Mouse (Mus musculus) liver, embryonic 16.5 days (tissue): Measurements from ENCODE around the gene Tcp11x2. TPM values are rescaled to one million over a fixed set of nuclear protein-coding genes. Genes with fewer than 3 reads are reported as not detected.

Experiments
- ATAC-seq: fragments of 200-750 bp; cut with Nextera tagmentation; 2 replicates; pipeline ENCODE4 v1.8.0; 2017; ENCODE audit warnings: low read depth, mild to moderate bottlenecking, moderate number of reproducible peaks, moderate library complexity
- H3K27ac ChIP-seq: fragments of 300-500 bp; sonication (generic); 2 replicates; pipeline ENCODE4 v1.5.1; 2014; ENCODE audit warnings: mild to moderate bottlenecking, low read length
- H3K27me3 ChIP-seq: fragments of 300-500 bp; sonication (generic); 2 replicates; pipeline ENCODE4 v1.6.1; 2014; ENCODE audit warnings: low read depth, low read length, mixed read lengths; ENCODE audit not compliant: control insufficient read depth, insufficient read depth
- H3K36me3 ChIP-seq: fragments of 300-500 bp; sonication (generic); 2 replicates; pipeline ENCODE4 v1.6.1; 2014; ENCODE audit warnings: mild to moderate bottlenecking; ENCODE audit not compliant: control insufficient read depth, insufficient read depth
- H3K4me1 ChIP-seq: fragments of 300-500 bp; sonication (generic); 2 replicates; pipeline ENCODE4 v1.6.1; 2014; ENCODE audit warnings: low read depth, low read length, mixed read lengths; ENCODE audit not compliant: control insufficient read depth
- H3K4me2 ChIP-seq: fragments of 300-500 bp; sonication (generic); 2 replicates; pipeline ENCODE4 v1.6.1; 2014; ENCODE audit warnings: low read depth, low read length, mixed read lengths
- H3K4me3 ChIP-seq: fragments of 300-500 bp; sonication (generic); 2 replicates; pipeline ENCODE4 v1.5.1; 2014; ENCODE audit warnings: low read depth, mild to moderate bottlenecking, low read length
- H3K9ac ChIP-seq: fragments of 300-500 bp; sonication (generic); 2 replicates; pipeline ENCODE4 v1.6.1; 2014; ENCODE audit warnings: low read depth, low read length
- H3K9me3 ChIP-seq: fragments of 300-500 bp; sonication (generic); replicated peaks from 2 replicates; pipeline ENCODE4 v1.6.1; 2016; ENCODE audit warnings: low read length; ENCODE audit not compliant: control insufficient read depth
- WGBS: fragments of 180-500 bp; shearing (Covaris S2); extraction: QIAGEN DNeasy Blood & Tissue Kit; methylation state at CpG from one replicate; pipeline ENCODE4 v1.1.7; 2014; ENCODE audit not compliant: insufficient replicate concordance; 5-methylcytosine and 5-hydroxymethylcytosine counted together
- polyA plus RNA-seq: library from polyadenylated mRNA; unstranded; fragments of >200 nt; fragmentation: Nextera tagmentation; extraction: Ambion mirVana; gene quantifications from 2 replicates; pipeline ENCODE4 v1.2.1, GENCODE M21; 2015

Gene Tcp11x2
- not detected in 2 replicates for polyA plus RNA-seq

GRCm38 (mm10) chrX:135693633-135694032 lies at the start of gene Tcp11x2:
Gene Tcp11x2 (minus strand): TSS chrX:135693790.
- H3K4me1 ChIP-seq, result no peaks in the 10 kb centered on the region
- no peak within 1 kb of the TSS for H3K4me2 ChIP-seq
- no peak within 1 kb of the TSS for H3K9ac ChIP-seq
- no peak within 1 kb of the TSS for H3K4me3 ChIP-seq
- no peaks in the 10 kb centered on the region for H3K36me3 ChIP-seq
- no peak for ATAC-seq
- no peak within 1 kb of the TSS for H3K27ac ChIP-seq
- no peaks in the 10 kb centered on the region for H3K27me3 ChIP-seq
- no peaks in the 10 kb centered on the region for H3K9me3 ChIP-seq
- 33% methylated on average over 1 of the region's 1 CpGs for WGBS

- Histone ChIP-seq H3K27me3 (no peaks in the 10 kb centered on the region), H3K4me2 (peak overlapping the region; percentile 64), H3K9me3 (no peaks in the 10 kb centered on the region), H3K36me3 (no peaks in the 10 kb centered on the region), H3K4me1 (no peaks in the 10 kb centered on the region; the same call in 1 of the 2 replicates), H3K27ac (peak overlapping the region; percentile 41; the same call in 1 of the 2 replicates), H3K9ac (peak overlapping the region; percentile 72), H3K4me3 (peak overlapping the region; percentile 72)
- 0 out of 2 replicates have a peak, but pooled peaks have one; percentile 7 for ATAC-seq
- 20% methylated on average over 7 of the region's 7 CpGs for WGBS
Measured at GRCm38 (mm10) chrX:135743056-135743355, 49.4 kb upstream of the Tcp11x2 start.

- peak within 1 kb of the TSS; percentile 50; the same call in 1 of the 2 replicates for H3K27ac ChIP-seq
- H3K36me3 ChIP-seq, result no peaks in the 10 kb centered on the region
- H3K9ac ChIP-seq, result peak within 1 kb of the TSS; percentile 72
- H3K9me3 ChIP-seq, result no peaks in the 10 kb centered on the region
- ATAC-seq, result peak; percentile 99
- H3K4me3 ChIP-seq, result peak within 1 kb of the TSS; percentile 72
- H3K4me1 ChIP-seq, result no peaks in the 10 kb centered on the region; the same call in 1 of the 2 replicates
- WGBS, result 17% methylated on average over 48 of the region's 48 CpGs
- H3K4me2 ChIP-seq, result peak within 1 kb of the TSS; percentile 64
- no peaks in the 10 kb centered on the region for H3K27me3 ChIP-seq
Measured at GRCm38 (mm10) chrX:135742304-135743055, 48.9 kb upstream of the Tcp11x2 start, which contains the start of the genes Armcx5 and Gprasp1. Gene Armcx5 (plus strand): TSS chrX:135742733. Gene Gprasp1 (plus strand): TSS chrX:135742733.

GRCm38 (mm10) chrX:135738730-135739520 lies 45.3 kb upstream of the Tcp11x2 start:
- no peak overlapping the region for H3K4me2 ChIP-seq
- H3K9ac ChIP-seq, result no peak overlapping the region
- H3K4me3 ChIP-seq, result no peak overlapping the region
- no peaks in the 10 kb centered on the region for H3K27me3 ChIP-seq
- H3K36me3 ChIP-seq, result no peaks in the 10 kb centered on the region
- H3K27ac ChIP-seq, result no peak overlapping the region
- no peaks in the 10 kb centered on the region; the same call in 1 of the 2 replicates for H3K4me1 ChIP-seq
- 74% methylated on average over 2 of the region's 2 CpGs for WGBS
- no peak for ATAC-seq
- H3K9me3 ChIP-seq, result no peaks in the 10 kb centered on the region

- no peak for ATAC-seq
- no peak within 1 kb of the TSS for H3K4me3 ChIP-seq
- H3K36me3 ChIP-seq, result no peaks in the 10 kb centered on the region
- H3K27ac ChIP-seq, result no peak within 1 kb of the TSS
- WGBS, result 67% methylated on average over 10 of the region's 10 CpGs
- no peaks in the 10 kb centered on the region for H3K4me1 ChIP-seq
- no peaks in the 10 kb centered on the region for H3K9me3 ChIP-seq
- no peaks in the 10 kb centered on the region for H3K27me3 ChIP-seq
- no peak within 1 kb of the TSS for H3K4me2 ChIP-seq
- no peak within 1 kb of the TSS for H3K9ac ChIP-seq
Measured at GRCm38 (mm10) chrX:135725161-135725560, 31.6 kb upstream of the Tcp11x2 start, which contains the start of gene Tmsb15a. Gene Tmsb15a (minus strand): TSS chrX:135725261.

- no peaks in the 10 kb centered on the region for H3K9me3 ChIP-seq
- no peaks in the 10 kb centered on the region for H3K36me3 ChIP-seq
- no peak overlapping the region for H3K27ac ChIP-seq
- ATAC-seq, result no peak
- H3K4me2 ChIP-seq, result no peak overlapping the region
- H3K4me3 ChIP-seq, result no peak overlapping the region
- no peaks in the 10 kb centered on the region for H3K4me1 ChIP-seq
- 47% methylated on average over 2 of the region's 2 CpGs for WGBS
- no peaks in the 10 kb centered on the region for H3K27me3 ChIP-seq
- no peak overlapping the region for H3K9ac ChIP-seq
Measured at GRCm38 (mm10) chrX:135712845-135713244, 19.3 kb upstream of the Tcp11x2 start.

GRCm38 (mm10) chrX:135704349-135704748 lies 10.8 kb upstream of the Tcp11x2 start:
- H3K4me3 ChIP-seq, result no peak overlapping the region
- H3K27ac ChIP-seq, result no peak overlapping the region
- H3K4me1 ChIP-seq, result no peaks in the 10 kb centered on the region
- H3K4me2 ChIP-seq, result no peak overlapping the region
- no peaks in the 10 kb centered on the region for H3K9me3 ChIP-seq
- H3K27me3 ChIP-seq, result no peaks in the 10 kb centered on the region
- no peaks in the 10 kb centered on the region for H3K36me3 ChIP-seq
- 40% methylated on average over 2 of the region's 2 CpGs for WGBS
- H3K9ac ChIP-seq, result no peak overlapping the region
- ATAC-seq, result no peak

- H3K27ac ChIP-seq, result no peak overlapping the region
- no peak for ATAC-seq
- no peaks in the 10 kb centered on the region for H3K9me3 ChIP-seq
- WGBS, result 71% methylated on average over 1 of the region's 1 CpGs
- H3K4me1 ChIP-seq, result no peaks in the 10 kb centered on the region
- no peak overlapping the region for H3K9ac ChIP-seq
- no peak overlapping the region for H3K4me2 ChIP-seq
- no peak overlapping the region for H3K4me3 ChIP-seq
- no peaks in the 10 kb centered on the region for H3K36me3 ChIP-seq
- H3K27me3 ChIP-seq, result no peaks in the 10 kb centered on the region
Measured at GRCm38 (mm10) chrX:135703111-135703510, 9.5 kb upstream of the Tcp11x2 start.

- no peaks in the 10 kb centered on the region for H3K9me3 ChIP-seq
- H3K9ac ChIP-seq, result no peak overlapping the region
- H3K27me3 ChIP-seq, result no peaks in the 10 kb centered on the region
- H3K27ac ChIP-seq, result no peak overlapping the region
- H3K36me3 ChIP-seq, result no peaks in the 10 kb centered on the region
- no peak overlapping the region for H3K4me2 ChIP-seq
- no peak overlapping the region for H3K4me3 ChIP-seq
- ATAC-seq, result no peak
- H3K4me1 ChIP-seq, result no peaks in the 10 kb centered on the region
- 47% methylated on average over 3 of the region's 3 CpGs for WGBS
Measured at GRCm38 (mm10) chrX:135687802-135688201, 5.8 kb downstream of the Tcp11x2 start.
